Mouse (Mus musculus) right cerebral cortex, postnatal 14 days (tissue): Measurements from ENCODE around the gene Gm13278.
A peak's percentile ranks its signal among the peaks of the same experiment; 100 is the strongest.
"Not testable (repeated sequence)": the region's sequence is repeated elsewhere in the genome, so short reads cannot be mapped to it uniquely, and the experiment has no call there.

Source experiments
- DNase-seq: peaks from one replicate; pipeline ENCODE4 v3.0.0; 2022

The Gm13278 gene

DNA sequence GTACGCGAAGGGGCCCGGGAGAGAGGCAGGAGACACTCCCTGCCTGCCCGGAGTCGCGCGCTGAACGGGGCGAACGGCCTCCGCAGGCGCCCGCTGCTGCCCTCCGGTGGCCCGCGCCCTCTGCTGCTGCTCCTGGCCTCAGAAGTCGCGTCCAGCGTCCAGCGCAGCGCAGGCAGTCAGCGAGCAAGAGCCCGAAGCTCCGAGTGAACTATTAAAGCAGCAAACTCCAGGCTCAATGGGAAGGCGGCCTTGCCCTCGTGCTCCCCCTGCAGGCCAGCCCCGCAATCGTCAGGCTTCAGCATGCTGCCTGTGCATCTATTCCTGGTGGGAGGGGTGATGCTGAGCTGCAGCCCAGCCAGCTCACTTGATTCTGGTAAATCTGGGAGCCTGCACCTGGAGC lies at the start of gene Gm13278:
Gene Gm13278, plus strand, starts transcription at position 301 of the 400 bp plus-strand sequence.
- not testable (repeated sequence) for DNase-seq

DNA sequence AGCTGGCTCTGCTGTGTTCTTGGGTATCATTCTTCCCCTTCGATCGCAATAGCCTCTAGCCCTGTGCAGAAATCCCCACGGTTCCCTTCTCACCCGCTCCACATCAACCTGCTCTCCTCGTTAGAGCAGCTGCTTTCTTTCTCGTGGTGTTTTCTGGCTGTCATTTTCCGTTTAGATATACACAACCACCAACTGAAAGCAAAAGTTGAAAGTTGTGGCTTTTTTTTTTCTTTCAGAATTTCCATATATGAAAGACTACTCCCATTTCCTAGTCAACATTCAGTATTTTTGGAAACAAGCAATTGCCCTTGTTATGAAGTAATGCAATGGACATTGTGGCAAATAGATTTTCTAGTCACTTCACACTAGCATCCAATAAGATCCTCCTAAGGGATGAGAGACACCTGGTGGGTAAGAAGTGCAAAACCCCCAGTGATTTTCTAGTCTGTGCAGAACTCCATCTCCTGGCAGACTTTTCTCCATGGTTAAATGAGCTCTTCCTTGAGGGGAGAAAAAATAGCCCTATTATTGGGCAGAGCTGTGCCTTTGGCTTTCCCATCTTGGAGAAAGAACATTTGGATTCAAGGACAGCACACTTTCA lies 48.5 kb upstream of the Gm13278 start:
- DNase-seq, result no peak

DNA sequence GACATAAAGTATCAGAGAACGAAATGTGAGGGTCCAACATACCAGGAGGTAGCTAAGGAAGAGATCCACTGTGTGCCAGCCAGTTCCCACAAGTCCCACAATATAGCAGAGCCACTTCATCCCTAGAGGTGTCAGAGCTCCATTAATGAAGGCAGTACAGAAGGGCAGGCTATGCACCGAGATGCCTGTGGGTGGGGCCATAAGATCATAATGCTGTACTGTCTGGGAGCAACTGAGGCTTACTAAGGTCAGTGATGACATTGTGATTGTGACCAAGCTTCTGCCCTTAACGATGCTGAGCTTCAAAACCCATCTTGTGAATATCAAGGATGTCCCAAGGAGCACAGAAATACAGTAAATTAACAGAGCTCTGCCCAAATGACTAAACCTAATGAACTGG lies 47.1 kb upstream of the Gm13278 start:
- no peak for DNase-seq

DNA sequence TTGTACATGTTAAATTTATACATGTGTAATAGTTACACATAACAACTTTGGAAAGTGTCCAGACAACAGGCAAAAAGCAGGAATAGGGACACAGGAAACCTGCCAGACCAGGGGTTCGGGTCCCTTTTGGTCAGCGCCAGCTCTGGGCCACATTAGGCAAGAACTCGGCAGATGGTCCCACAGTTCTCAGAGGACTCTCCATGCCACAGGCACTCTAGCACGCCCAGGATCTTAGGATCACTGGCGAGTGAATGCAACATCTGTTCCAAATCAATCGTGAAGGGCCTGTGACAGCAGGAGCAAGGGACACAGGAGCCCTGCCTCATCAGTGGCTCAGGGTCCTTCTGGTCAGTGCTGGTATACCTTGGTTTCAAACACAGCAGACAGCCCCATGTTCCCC lies 41.4 kb upstream of the Gm13278 start:
- DNase-seq, result no peak

DNA sequence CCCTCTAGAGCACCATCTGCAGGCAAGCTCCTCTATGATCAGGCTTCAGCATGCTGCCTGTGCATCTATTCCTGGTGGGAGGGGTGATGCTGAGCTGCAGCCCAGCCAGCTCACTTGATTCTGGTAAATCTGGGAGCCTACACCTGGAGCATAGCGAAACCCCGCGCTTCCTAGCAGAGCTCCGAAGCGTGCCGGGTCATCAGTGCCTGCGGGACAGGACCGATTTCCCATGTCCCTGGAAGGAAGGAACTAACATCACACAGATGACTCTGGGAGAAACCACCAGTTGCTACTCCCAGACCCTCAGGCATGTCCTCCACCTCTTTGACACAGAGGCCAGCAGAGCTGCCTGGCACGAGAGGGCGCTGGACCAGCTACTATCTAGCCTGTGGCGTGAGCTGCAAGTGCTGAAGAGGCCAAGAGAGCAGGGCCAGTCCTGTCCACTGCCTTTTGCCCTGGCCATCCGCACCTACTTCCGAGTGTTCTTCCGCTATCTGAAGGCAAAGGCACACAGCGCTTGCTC lies 36.5 kb upstream of the Gm13278 start, which contains the start of gene Gm13271:
Gene Gm13271, plus strand, starts transcription at position 51 of the 523 bp plus-strand sequence.
- DNase-seq, result peak; percentile 36

DNA sequence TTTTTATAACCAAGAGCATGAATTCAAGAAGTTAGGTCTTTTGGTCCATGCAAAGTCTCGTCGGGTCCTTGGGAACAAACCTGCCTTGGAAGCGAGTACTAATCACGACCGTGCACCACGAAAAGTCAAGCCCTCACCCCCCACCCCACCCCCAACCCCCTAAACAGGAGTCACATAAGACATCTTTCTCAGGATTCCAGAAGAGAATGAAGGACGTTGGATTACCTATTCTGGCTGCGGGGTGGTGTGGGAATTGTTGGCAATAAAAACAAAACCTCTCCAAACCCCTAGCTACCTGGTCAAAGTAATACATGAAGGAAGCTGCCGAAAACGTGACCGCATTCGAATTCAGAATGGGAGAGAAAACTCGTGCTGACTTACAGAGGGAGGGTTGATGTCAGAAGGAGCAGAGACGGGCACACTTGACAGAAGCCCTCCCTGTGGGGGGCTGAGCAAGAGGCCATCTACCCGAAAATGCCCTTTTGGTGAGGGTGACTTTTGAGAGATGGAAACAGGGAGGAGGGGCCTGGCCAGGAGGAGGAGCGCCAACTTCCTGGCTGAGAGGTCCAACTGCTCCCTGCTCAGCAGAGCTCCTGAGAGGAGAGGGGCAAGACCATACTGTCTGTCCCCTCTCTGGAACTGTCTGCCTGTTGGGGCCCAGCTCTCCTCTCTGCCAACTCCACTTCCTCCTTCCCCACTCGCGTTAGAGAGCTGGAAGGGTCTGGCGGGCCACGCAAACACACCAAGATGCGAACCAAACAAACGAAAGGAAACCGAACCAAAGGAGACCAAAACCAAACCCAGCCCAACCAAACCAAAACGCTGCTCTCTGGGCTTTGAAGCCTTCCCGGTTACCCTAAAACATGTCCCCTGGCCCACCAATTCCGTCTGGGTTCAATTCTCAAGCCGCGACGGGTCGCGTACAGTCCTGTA lies 34.5 kb upstream of the Gm13278 start:
- DNase-seq, result not testable (repeated sequence)

DNA sequence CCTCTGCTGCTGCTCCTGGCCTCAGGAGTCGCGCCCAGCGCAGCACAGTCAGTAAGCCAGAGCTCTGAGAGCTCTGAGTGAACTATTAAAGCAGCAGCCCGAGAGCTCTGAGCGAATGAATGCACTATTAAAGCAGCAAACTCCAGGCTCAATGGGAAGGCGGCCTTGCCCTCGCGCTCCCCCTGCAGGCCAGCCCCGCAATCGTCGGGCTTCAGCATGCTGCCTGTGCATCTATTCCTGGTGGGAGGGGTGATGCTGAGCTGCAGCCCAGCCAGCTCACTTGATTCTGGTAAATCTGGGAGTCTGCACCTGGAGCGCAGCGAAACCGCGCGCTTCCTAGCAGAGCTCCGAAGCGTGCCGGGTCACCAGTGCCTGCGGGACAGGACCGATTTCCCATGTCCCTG lies 33.7 kb upstream of the Gm13278 start:
- peak; percentile 75 for DNase-seq

DNA sequence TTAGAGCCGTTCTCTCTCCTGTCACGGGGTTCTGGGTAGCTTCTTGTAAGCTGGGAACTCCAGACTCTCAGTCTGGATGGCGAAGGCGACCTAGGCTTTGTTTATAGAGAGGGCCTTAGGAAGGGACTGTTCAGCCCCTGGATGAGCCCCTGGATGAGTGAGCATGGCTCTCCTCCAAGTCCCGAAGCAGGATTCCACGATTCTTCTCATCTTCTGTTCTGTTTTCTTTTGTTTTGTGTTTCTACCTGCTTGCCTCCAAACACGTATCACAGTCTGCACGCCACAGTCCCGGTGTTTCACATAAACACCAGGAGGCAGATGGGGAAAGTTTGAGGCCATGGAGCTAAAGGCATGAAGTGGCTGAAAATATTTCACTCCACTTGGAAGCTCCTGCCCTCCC lies 32.6 kb upstream of the Gm13278 start:
- not testable (repeated sequence) for DNase-seq

DNA sequence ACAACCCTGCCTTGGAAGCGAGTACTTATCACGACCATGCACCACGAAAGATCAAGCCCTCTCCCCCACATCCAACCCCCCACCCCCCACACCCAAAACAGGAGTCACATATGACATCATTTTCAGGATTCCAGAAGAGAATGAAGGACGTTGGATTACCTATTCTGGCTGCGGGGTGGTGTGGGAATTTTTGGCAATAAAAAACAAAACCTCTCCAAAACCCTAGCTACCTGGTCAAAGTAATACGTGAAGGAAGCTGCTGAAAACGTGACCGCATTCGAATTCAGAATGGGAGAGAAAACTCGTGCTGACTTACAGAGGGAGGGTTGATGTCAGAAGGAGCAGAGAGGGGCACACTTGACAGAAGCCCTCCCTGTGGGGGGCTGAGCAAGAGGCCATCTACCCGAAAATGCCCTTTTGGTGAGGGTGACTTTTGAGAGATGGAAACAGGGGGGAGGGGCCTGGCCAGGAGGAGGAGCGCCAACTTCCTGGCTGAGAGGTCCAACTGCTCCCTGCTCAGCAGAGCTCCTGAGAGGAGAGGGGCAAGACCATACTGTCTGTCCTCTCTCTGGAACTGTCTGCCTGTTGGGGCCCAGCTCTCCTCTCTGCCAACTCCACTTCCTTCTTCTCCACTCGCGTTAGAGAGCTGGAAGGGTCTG lies 31.6 kb upstream of the Gm13278 start, which contains the start of gene Gm13283:
Gene Gm13283, plus strand, starts transcription at position 510 of the 659 bp plus-strand sequence.
- not testable (repeated sequence) for DNase-seq

DNA sequence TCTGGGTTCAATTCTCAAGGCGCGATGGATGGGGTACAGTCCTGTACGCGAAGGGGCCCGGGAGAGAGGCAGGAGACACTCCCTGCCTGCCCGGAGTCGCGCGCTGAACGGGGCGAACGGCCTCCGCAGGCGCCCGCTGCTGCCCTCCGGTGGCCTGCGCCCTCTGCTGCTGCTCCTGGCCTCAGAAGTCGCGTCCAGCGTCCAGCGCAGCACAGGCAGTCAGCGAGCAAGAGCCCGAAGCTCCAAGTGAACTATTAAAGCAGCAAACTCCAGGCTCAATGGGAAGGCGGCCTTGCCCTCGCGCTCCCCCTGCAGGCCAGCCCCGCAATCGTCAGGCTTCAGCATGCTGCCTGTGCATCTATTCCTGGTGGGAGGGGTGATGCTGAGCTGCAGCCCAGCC lies 30.9 kb upstream of the Gm13278 start:
- DNase-seq, result peak; percentile 33

DNA sequence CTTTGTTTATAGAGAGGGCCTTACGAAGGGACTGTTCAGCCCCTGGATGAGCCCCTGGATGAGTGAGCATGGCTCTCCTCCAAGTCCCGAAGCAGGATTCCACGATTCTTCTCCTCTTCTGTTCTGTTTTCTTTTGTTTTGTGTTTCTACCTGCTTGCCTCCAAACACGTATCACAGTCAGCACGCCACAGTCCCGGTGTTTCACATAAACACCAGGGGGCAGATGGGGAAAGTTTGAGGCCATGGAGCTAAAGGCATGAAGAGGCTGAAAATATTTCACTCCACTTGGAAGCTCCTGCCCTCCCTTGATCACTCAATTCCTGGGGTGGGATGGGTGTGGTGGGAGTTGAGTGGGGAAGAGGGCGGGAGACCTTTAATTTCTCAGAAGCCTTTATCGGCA lies 29.6 kb upstream of the Gm13278 start:
- peak; percentile 51 for DNase-seq

DNA sequence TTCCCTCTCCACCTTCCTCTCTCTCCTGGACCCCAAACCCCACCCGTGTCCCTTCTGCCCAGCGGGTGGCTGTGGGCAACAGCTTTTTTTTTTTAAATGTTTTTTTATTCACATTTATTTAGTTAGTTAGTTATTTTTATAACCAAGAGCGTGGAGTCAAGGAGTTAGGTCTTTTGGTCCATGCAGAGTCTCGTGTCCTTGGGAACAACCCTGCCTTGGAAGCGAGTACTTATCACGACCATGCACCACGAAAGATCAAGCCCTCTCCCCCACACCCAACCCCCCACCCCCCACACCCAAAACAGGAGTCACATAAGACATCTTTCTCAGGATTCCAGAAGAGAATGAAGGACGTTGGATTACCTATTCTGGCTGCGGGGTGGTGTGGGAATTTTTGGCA lies 29.0 kb upstream of the Gm13278 start:
- not testable (repeated sequence) for DNase-seq

DNA sequence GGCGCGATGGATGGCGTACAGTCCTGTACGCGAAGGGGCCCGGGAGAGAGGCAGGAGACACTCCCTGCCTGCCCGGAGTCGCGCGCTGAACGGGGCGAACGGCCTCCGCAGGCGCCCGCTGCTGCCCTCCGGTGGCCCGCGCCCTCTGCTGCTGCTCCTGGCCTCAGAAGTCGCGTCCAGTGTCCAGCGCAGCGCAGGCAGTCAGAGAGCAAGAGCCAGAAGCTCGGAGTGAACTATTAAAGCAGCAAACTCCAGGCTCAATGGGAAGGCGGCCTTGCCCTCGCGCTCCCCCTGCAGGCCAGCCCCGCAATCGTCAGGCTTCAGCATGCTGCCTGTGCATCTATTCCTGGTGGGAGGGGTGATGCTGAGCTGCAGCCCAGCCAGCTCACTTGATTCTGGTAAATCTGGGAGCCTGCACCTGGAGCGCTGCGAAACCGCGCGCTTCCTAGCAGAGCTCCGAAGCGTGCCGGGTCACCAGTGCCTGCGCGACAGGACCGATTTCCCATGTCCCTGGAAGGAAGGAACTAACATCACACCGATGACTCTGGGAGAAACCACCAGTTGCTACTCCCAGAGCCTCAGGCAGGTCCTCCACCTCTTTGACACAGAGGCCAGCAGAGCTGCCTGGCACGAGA lies 27.8 kb upstream of the Gm13278 start:
- not testable (repeated sequence) for DNase-seq

DNA sequence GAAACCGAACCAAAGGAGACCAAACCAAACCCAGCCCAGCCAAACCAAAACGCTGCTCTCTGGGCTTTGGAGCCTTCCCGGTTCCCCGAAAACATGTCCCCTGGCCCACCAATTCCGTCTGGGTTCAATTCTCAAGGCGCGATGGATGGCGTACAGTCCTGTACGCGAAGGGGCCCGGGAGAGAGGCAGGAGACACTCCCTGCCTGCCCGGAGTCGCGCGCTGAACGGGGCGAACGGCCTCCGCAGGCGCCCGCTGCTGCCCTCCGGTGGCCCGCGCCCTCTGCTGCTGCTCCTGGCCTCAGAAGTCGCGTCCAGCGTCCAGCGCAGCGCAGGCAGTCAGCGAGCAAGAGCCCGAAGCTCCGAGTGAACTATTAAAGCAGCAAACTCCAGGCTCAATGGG lies 17.8 kb upstream of the Gm13278 start, which contains the start of gene Gm13290:
Gene Gm13290, plus strand, starts transcription at position 301 of the 400 bp plus-strand sequence.
- DNase-seq, result not testable (repeated sequence)

DNA sequence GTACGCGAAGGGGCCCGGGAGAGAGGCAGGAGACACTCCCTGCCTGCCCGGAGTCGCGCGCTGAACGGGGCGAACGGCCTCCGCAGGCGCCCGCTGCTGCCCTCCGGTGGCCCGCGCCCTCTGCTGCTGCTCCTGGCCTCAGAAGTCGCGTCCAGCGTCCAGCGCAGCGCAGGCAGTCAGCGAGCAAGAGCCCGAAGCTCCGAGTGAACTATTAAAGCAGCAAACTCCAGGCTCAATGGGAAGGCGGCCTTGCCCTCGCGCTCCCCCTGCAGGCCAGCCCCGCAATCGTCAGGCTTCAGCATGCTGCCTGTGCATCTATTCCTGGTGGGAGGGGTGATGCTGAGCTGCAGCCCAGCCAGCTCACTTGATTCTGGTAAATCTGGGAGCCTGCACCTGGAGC lies 14.7 kb upstream of the Gm13278 start, which contains the start of gene Gm13289:
Gene Gm13289, plus strand, starts transcription at position 301 of the 400 bp plus-strand sequence.
- not testable (repeated sequence) for DNase-seq

DNA sequence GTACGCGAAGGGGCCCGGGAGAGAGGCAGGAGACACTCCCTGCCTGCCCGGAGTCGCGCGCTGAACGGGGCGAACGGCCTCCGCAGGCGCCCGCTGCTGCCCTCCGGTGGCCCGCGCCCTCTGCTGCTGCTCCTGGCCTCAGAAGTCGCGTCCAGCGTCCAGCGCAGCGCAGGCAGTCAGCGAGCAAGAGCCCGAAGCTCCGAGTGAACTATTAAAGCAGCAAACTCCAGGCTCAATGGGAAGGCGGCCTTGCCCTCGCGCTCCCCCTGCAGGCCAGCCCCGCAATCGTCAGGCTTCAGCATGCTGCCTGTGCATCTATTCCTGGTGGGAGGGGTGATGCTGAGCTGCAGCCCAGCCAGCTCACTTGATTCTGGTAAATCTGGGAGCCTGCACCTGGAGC lies 11.8 kb upstream of the Gm13278 start, which contains the start of gene Gm13272:
Gene Gm13272, plus strand, starts transcription at position 301 of the 400 bp plus-strand sequence.
- DNase-seq, result not testable (repeated sequence)

DNA sequence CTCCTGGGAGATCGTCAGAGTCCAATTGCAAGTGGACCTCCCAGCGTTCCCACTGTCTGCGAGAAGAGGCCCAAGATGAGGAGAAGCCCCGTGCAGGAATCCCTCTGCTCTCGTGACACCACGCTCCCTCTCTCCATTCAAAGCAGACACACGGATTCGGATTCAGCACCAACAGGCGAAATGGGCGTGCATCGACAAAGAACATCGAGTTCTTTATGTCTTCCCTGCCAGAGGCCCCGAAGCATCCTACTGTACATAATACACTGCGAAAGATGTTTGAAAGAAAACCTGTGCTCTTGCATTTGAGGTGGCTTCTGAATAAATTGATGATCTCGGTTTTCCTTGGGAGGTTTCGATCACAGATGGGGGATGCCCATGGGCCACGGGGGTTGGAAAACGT lies 11.0 kb upstream of the Gm13278 start:
- DNase-seq, result not testable (repeated sequence)

DNA sequence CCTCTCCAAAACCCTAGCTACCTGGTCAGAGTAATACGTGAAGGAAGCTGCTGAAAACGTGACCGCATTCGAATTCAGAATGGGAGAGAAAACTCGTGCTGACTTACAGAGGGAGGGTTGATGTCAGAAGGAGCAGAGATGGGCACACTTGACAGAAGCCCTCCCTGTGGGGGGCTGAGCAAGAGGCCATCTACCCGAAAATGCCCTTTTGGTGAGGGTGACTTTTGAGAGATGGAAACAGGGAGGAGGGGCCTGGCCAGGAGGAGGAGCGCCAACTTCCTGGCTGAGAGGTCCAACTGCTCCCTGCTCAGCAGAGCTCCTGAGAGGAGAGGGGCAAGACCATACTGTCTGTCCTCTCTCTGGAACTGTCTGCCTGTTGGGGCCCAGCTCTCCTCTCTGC lies 9.5 kb upstream of the Gm13278 start, which contains the start of gene Ifnz:
Gene Ifnz, plus strand, starts transcription at position 301 of the 400 bp plus-strand sequence.
- DNase-seq, result not testable (repeated sequence)

DNA sequence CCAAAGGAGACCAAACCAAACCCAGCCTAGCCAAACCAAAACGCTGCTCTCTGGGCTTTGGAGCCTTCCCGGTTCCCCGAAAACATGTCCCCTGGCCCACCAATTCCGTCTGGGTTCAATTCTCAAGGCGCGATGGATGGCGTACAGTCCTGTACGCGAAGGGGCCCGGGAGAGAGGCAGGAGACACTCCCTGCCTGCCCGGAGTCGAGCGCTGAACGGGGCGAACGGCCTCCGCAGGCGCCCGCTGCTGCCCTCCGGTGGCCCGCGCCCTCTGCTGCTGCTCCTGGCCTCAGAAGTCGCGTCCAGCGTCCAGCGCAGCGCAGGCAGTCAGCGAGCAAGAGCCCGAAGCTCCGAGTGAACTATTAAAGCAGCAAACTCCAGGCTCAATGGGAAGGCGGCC lies 9.0 kb upstream of the Gm13278 start:
- not testable (repeated sequence) for DNase-seq

DNA sequence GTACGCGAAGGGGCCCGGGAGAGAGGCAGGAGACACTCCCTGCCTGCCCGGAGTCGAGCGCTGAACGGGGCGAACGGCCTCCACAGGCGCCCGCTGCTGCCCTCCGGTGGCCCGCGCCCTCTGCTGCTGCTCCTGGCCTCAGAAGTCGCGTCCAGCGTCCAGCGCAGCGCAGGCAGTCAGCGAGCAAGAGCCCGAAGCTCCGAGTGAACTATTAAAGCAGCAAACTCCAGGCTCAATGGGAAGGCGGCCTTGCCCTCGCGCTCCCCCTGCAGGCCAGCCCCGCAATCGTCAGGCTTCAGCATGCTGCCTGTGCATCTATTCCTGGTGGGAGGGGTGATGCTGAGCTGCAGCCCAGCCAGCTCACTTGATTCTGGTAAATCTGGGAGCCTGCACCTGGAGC lies 5.9 kb upstream of the Gm13278 start, which contains the start of gene Gm13276:
Gene Gm13276, plus strand, starts transcription at position 301 of the 400 bp plus-strand sequence.
- not testable (repeated sequence) for DNase-seq

DNA sequence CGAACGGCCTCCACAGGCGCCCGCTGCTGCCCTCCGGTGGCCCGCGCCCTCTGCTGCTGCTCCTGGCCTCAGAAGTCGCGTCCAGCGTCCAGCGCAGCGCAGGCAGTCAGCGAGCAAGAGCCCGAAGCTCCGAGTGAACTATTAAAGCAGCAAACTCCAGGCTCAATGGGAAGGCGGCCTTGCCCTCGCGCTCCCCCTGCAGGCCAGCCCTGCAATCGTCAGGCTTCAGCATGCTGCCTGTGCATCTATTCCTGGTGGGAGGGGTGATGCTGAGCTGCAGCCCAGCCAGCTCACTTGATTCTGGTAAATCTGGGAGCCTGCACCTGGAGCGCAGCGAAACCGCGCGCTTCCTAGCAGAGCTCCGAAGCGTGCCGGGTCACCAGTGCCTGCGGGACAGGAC lies 2.9 kb upstream of the Gm13278 start, which contains the start of gene Gm13277:
Gene Gm13277, plus strand, starts transcription at position 231 of the 400 bp plus-strand sequence.
- peak; percentile 48 for DNase-seq
